Mouse (Mus musculus) kidney, adult 8-10 months (tissue): ENCODE measurements around the gene Hoxa2.
A peak's percentile ranks its signal among the peaks of the same experiment; 100 is the strongest.

Experiments used
- DNase-seq, 2 experiments: peaks; one replicate each; pipeline ENCODE4 v3.0.0; 2022

The Hoxa2 gene

DNA sequence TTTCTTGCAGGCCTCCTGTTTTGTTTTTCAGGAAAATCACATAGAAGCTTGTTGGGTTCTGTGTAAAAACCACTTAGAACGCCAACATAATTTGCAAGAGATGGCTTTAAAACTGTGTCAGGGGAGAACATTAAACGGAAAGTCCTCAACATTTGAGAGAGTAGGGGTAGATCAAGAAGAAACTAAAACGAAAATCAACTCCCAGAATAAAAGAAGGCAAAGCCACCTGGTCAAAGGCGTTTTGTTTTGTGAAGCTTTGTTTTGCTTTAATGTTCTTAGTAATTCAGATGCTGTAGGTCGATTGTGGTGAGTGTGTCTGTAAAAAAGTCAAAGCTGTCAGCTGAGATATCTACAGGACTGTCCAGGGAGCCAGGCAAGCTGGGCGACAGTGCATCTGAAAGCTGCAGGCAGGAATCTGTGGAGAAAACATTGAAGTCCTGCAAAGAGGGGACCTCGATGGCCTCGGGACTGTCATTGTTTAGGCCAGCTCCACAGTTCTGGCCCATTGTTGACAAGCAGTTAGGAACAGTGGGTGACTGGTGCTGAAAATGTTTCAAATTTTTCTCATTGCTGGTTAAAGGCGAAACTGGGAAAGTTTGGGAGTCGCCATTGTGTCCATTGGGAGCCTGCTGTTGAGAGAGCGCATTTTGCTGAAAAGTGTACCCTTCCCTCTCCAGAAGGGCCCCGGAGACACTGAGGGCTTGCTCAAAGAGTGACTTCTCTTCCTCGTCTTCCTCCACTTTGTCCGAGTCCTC, 1.8 kb downstream of the Hoxa2 start:
- no peak for DNase-seq

DNA sequence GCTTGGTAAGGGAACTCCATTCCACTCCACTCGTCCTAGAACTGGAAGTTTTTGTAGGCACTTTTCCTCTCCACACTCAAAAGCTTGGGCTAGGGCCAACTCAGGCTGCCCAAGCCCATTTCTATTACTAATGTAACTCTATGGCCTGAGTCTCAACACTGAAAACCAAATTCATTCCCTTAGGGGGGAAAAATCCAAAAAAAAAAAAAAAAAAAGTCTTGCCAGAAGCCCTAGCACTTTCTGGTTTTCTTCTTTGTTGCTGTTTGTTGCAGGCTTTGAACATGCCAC, 2.6 kb downstream of the Hoxa2 start:
- DNase-seq: no peak

DNA sequence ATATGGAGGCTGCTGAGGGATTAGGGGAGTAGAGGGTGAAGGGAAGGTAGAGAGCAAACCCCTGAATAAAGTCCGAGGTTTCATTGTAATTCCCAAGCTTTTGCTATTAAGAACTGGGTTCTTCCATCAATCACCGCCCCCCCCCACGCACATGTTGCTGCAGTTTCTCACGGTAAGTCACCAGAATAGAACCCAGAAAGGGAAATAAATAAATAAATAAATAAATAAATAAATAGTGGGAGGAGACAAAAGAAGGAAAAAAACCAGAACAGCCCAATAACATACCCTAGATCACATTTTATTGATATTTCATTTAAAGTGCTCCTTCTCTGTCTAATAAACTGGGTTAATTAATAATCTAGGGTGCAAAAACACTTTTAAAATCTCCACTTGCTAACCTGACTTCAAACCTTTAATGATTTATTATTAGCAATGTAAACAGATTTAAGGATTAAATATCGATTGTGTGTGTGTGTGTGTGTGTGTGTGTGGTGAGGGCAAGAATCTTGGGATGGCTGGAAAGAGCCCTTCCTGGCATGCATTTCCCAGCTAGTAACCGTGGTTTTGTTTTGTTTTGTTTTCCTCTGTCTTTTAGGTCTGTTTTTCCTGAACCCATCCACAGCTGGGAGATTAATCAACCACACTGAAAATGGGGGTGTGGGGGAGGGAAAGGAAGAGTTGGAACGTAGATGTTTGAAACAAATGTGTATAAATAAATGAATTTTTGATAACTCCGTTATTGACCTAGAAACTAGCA, 3.1 kb downstream of the Hoxa2 start:
- DNase-seq: no peak

DNA sequence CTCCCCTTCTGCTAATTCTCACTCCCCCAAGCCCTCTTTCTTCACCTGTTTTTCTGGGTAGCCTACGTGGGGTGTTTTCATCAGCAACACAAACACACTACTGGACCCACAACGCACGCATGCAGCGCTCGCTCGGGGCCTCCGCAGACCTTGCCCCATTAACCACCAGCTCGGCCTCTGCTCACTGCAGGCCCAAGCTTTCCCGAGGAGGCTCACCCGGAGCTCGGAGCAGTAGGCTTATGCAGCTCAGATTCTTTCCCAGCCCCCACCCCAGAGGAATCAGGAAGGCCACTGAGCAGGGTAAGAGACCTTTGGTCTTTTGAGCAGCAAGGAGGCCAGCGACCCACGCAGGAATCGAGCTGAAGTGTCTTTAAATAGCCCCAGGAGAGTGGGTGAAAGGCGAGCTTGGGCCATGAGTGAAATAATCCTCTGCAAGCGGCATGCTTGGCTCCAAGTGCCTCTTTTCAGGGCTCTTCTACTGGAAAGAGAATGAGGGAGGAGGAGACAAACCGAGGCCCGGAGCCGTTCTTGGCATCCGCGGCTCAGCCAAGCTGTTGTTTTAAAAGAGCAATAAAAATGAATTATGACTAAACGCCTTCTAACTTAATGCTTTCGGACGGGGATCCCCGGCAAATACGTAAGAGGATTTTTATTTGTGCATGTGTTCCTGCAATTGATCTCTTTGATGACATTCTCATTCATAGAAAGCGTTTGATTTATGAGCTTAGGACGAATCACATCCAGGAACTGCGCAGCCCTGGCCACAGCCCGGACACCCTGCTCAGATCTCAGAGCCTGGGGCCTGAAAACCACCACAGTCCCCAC, 3.9 kb downstream of the Hoxa2 start:
- peak; percentile 77 to 80 for DNase-seq

- DNase-seq: no peak
Measured at GRCm38 (mm10) chr6:52159979-52160378, 4.7 kb downstream of the Hoxa2 start.

- DNase-seq: no peak
Measured at GRCm38 (mm10) chr6:52159164-52159761, 5.4 kb downstream of the Hoxa2 start.

- peak; percentile 88 to 89 for DNase-seq
Measured at GRCm38 (mm10) chr6:52158276-52159051, 6.2 kb downstream of the Hoxa2 start, which contains the start of gene Hoxa1. Gene Hoxa1, minus strand, starts transcription at chr6:52158317.

- DNase-seq: no peak
Measured at GRCm38 (mm10) chr6:52157466-52158275, 7.0 kb downstream of the Hoxa2 start.

DNA sequence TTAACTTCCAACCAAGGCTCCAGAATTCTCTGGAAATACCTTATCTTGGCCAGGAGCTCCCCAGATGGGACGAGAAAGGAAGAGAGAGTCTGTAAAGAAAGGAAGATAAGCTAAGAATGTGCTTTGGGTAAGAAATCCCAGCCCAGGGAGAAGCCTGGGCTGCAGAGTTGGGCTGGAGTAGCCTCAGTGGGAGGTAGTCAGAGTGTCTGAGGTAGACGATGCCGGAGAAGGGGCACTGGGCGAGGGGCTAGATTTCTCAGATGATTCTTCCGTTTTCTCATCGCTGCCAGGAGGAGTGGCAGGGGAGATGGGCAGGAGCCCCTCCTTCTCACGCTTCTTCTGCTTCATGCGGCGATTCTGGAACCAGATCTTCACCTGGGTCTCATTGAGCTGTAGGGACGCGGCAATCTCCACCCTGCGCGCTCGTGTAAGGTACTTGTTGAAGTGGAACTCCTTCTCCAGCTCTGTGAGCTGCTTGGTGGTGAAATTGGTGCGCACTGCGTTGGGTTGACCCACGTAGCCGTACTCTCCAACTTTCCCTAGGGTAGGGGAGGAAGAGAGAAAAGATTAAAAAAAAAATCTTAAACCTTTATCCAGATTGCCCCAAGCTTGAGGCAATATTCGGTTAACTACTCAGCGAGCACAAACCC, 8.0 kb downstream of the Hoxa2 start:
- DNase-seq: no peak

- no peak for DNase-seq
Measured at GRCm38 (mm10) chr6:52155471-52155870, 9.2 kb downstream of the Hoxa2 start.

- no peak for DNase-seq
Measured at GRCm38 (mm10) chr6:52154044-52154443, 10.6 kb downstream of the Hoxa2 start.

DNA sequence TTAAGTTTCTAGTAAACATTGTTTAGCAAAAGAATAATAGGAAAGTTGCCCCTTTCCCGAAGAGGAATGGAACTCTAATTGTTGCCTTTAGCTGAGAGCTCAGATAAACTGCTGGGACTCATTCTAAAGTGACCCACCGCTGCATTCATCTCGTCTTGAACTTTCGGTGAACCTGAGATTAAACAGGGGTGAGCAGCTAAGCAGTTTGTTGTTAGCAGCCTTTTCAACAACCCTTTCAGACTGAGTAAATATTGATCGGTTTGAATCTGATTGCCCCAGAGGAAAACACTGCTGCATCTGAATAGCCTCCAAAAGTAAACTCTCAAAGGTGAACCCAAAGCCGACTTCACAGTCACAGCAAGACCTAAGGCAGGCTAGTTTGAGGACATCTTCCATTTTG, 11.4 kb downstream of the Hoxa2 start:
- no peak for DNase-seq

GRCm38 (mm10) chr6:52152226-52153193, 12.1 kb downstream of the Hoxa2 start:
- no peak for DNase-seq

DNA sequence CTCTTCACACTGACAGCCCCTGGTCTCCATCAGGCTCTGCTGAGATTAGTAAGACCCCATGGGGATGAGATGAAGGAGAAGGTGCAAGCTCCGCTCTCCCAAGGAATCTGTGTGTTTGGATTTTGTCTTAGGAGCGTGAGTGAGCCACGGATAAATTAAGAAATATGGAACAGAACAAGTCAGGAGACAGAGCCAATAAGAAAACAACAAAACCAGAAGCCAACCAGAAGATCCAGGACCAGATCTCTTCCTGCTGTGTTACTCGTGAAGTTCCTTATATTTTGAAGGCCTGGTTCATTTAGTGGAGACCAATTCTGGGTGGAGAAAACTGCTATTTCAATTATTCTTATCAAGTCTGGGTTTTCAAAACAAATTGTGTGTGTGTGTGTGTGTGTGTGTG, 13.1 kb downstream of the Hoxa2 start:
- DNase-seq: no peak

DNA sequence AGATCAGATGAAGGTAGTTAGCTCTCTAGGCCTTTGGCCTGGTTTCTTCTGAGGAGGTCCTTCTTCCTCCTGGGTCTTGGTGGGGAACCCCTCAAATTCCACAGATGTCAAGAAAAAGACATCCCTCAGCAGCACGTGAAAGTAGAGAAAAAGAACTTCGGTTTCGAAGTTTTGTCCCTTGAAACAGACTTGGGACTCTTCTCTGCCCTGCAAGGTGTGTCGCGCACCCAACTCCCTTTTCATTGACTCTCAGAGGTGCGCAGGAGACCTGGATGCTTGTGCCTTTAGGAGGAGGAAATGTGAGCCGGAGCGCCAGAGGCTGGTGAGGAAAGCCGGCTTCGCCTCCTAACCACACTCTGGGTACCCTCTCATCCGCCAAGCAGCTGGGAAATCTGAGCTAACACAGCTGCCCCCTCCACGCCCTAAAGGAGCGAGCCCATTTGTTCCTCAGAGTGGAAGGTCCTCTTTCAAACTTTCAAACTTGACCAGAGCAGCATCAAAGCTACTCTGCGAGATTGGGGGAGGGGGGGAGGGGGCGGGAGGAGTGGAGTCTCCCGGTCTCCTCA, 14.1 kb downstream of the Hoxa2 start:
- DNase-seq: no peak

DNA sequence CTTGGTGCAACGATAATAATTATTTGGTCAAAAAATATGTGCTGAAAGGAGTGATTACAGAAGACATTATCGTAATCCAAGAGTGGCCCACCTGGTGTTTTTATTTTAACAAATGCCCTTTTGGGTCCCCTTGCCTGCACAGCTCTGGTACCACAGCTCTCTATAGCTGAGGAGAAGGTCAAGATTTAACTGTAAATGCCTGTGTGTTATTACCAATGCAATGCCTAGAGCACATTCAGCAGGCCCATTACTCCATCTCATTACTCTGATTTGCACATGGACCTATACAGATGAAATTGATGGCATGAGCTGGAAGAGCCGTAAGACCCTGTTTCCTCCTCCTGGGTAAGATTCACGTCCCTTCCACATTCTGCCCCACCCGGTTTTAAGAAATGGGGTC, 25.5 kb downstream of the Hoxa2 start:
- DNase-seq: no peak

DNA sequence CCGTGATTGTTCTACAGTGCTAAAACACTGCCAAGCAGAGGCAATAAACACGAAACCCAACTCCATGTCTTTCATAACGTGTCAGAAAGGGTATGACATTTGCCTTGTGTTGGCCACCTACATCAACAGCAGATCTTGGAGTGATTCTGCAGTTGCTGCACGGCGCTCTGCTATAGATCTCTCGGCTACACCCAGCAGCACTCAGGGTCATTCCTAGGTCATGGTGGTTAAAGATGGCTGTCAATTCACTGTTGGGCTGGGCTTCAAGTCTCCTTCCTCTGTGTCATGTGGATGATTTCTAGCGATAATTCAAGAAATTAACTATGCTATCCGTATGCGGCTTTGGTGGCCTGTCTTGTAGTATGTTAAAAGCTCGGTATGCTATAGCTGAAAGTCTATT, 26.1 kb downstream of the Hoxa2 start:
- no peak for DNase-seq

DNA sequence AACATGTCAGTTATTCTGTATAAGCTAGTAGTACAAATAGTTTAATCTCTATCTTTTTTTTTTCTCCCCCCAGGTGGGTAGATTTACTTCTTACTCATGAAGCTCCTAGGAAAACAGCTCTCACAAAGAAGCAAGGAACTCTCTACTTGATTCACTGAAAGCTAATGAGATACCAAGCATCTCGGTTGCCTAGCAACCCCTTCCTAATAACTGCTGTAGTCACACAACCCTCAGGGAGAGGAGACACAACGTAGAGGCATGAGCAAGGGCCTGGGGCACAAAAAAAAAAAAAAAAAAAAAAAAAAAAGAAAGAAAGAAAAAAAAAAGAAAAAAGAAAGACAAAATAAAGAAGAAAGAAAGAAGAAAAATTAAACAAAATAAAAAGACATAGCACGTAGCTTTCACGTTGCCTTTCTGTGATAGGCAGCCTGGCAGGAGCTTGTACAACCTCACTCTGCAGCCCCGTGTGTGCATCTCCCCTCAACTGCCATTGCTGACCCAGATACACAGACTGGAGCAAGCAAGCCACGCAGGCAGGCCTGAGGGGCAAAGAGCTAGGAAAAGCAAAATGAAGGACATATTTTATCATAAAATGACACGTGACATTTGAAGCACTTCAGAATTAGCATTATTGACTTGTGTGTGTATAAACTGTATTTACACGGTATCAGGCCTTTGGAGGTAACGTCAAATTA, 26.6 kb downstream of the Hoxa2 start:
- no peak for DNase-seq

- no peak for DNase-seq
Measured at GRCm38 (mm10) chr6:52123673-52124072, 41.0 kb downstream of the Hoxa2 start.
